Mouse (Mus musculus) thymus, postnatal 14 days (tissue): Measurements from ENCODE around the gene Hes5.

Source experiments
- DNase-seq: peaks from one replicate; pipeline ENCODE4 v3.0.0; 2021

Gene Hes5

DNA sequence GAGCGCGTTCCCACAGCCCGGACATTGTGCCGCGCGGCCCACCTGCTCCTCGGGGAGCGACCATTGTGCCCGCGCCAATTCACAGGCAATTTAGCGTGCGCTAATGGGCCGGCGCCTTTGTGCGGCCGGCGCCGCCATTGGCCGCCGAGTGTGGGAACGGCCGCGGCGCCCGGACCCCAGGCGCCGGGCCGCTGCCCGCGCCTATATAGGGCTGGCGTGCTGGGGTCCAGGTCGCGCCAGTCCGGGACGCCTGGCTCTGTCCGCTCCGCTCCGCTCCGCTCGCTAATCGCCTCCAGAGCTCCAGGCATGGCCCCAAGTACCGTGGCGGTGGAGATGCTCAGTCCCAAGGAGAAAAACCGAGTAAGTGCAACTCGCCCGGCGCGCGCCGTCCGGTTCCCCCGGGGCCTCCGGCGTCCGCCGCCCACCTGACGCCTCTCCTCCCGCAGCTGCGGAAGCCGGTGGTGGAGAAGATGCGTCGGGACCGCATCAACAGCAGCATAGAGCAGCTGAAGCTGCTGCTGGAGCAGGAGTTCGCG is at the start of gene Hes5:
Hes5 (plus strand) TSS at position 234 of the 536 bp plus-strand sequence.
- DNase-seq: peak; percentile 60

DNA sequence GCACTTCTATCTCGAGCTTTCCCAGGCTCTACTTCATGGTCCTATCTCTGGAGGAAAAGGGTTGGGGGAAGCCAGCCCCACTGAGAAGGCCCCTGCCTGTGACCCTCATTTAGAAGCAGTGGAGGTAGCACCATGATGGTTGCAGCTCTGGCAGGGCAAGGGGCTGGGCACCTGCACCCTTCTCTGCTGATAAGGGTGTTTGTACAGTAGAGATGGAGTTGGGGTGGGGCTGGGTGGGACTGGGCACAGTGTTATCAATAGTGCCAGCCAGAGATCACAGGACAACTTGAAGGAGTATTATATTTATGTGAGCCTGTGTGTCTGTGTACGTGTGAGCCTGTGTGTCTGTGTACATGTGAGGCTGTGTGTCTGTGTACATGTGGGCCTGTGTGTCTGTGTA is 49.1 kb upstream of the Hes5 start:
- DNase-seq: no peak

DNA sequence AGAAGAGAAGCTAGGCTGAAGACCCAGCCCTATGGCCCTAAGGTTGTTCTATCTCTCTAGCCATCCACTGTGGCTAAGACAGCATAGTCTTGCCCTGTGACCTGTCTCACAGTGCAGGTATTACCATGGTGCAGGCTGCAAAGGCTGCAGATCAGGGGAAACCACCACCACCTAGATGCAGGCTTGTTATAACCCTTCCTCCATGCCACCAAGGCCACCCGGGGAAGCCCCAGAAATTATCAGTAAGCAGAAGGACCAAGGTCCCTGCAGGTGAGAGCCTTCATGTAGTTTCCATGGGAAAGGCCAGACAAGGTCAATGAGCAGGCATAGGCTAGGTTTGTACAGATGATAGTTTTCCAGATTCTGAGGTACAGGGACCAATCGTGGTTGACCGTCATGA is 46.9 kb upstream of the Hes5 start:
- DNase-seq: no peak

DNA sequence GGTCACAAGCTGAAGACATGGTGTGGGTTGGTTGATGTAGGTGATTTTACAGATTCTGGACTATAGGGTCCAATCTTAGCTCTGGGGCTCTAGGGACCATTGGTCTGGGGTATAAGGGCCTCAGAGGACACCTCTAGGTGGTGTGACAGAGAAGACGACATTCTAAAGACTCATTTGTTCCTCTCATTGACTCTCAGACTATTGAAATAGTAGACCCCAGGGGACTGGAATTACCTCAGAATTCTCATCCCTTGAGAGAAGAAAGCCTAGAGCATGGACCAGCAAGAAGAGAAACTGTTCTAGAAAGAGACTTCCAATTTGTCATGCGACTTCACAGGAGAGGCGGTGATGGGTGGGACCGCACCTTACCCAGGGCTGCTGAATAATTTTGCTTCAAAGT is 46.5 kb upstream of the Hes5 start:
- DNase-seq: no peak

DNA sequence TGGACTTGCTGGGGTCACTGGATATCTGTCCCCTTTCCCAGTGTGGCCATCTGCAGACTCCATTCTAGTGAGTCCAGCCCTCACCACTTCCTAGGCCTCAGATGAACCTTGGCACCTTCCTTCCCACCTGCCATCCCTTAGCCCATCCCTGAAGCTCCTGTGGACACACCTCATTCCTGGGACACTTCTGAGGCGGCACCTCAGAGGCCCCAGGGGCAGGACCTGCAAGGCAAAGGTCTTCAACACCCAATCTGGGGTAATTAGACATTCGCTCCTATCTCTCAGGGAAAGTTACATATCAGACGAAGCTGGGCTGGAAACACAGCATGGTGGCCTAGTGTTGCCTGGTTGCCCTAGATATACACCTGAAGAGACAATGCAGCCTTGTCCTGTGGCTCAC is 46.0 kb upstream of the Hes5 start:
- DNase-seq: no peak

GRCm38 (mm10) chr4:154915286-154915685 is 45.4 kb upstream of the Hes5 start:
- no peak for DNase-seq

GRCm38 (mm10) chr4:154916662-154917061 is 44.1 kb upstream of the Hes5 start:
- DNase-seq: no peak

- no peak for DNase-seq
Measured at GRCm38 (mm10) chr4:154922291-154922690, 38.4 kb upstream of the Hes5 start.

GRCm38 (mm10) chr4:154922931-154923330 is 37.8 kb upstream of the Hes5 start:
- DNase-seq: no peak

DNA sequence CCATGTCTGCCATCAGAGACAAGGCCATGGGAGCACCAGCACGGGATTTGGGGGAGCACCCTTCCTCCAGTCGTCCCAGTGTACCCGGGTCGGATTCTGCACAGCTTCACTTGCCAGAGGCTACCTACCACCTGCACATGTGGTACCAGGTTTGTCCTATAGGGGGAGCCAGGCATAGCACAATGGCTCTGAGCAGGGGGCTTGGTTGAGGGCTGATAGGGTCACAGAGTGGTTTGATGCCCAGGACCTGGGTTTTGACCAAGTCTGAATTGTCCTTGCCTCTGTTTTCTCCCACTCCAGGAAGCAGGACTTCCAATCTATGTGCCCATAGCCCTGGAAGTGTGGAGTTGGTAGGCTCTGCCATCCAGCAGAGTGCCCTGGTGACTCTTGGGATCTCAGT is 35.3 kb upstream of the Hes5 start:
- DNase-seq: peak; percentile 80

- peak; percentile 59 for DNase-seq
Measured at GRCm38 (mm10) chr4:154926969-154927898, 33.5 kb upstream of the Hes5 start.

DNA sequence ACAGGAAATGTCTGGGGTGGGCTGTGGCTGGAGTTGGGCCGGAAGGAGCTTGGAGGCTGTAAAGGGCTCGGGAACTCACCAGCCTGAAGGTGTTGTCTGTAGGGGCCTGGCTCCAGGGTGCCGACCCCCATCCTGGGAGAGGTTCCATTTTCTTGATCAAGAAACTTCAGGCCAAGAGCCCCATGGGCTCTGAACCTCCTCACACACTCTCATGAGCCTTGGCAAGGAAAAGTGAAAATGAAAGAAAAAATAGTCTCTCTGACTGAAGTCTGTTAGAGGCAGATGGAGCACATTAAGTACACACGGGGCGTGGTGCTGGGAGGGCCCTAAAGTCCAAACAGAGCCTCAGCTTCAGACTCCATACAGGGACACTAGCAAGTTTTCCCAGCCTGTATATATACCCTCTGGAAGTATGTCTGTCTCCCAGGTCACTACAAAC is 32.8 kb upstream of the Hes5 start:
- peak; percentile 57 for DNase-seq

- DNase-seq: no peak
Measured at GRCm38 (mm10) chr4:154928395-154929087, 32.2 kb upstream of the Hes5 start, which contains the start of gene Tnfrsf14. TSS of gene Tnfrsf14 (minus strand) at chr4:154928563.

DNA sequence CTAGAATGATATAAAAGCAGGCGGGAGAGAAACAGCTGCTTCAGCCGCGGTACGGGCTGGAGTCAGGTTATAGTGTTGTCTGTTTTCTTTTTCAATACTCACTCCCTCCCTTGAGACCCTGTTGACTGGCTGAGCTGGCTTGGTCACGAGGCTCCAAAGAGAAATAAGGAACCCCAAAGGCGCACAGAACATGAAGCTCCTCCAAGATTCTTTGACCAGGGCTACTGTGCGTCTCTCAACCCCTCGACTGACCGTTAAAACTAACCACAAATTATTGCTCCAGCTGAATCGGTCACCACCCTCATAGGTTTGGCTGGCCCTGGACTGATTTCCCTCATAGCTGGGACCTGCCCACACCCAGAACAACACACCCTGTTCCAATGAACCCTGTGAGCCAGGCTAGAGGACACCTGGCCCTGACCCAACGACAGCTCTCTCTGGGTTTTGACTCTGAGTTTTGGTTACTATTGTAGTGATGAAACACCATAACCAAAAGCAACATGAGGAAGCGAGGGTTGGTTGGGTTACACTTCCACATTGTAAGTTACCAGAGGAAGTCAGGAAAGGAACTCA is 31.5 kb upstream of the Hes5 start:
- DNase-seq: no peak

DNA sequence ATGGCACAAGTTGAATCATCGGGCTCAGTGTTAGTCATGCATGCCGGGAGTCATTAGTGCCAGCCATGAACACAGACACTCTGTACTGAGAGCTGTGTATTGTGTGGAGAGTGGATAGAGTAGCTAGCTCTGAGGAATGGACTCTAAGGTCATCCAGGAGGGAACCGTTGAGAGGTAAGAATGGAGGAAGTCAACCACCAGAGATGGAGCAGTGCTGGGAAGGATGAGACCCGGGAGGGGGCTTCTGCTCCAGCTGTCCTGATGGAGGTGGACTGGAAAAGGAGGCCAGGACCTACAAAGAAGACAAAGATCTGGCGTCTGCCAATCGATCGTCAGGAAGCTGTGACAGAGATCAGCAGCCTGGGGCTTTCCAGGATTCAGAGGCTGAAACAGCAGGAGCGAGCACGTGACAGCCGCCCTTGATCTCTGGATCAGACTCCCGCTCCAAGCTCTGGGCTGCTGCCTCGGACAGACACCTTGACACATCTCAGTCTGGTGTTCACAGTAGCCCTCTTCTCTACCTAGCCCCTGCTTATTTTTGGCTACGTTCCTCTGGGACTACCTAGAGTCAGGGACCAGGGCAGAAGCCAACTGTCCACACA is 27.3 kb upstream of the Hes5 start:
- no peak for DNase-seq

- DNase-seq: no peak
Measured at GRCm38 (mm10) chr4:154934800-154935199, 25.9 kb upstream of the Hes5 start.

GRCm38 (mm10) chr4:154935788-154936187 is 24.9 kb upstream of the Hes5 start:
- peak; percentile 76 for DNase-seq

- DNase-seq: peak; percentile 77
Measured at GRCm38 (mm10) chr4:154936542-154937255, 24.0 kb upstream of the Hes5 start.

DNA sequence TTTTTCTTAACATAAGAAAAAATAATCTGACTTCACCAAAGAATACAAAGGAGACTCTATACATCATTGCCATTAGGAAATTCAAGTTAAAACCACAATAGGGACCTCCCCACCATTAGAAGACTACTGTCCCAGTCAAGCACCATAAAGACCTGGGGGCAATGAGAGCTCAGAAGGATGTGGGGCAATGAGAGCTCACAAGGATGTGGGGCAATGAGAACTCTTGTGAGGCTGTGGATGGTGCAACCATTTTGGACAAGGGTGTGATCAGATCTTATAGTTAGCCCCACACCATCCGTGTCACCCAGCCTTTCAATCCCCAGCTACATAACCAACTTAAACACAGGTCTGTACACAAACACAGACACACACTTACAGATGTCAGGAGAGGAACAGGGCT is 23.0 kb upstream of the Hes5 start:
- no peak for DNase-seq

DNA sequence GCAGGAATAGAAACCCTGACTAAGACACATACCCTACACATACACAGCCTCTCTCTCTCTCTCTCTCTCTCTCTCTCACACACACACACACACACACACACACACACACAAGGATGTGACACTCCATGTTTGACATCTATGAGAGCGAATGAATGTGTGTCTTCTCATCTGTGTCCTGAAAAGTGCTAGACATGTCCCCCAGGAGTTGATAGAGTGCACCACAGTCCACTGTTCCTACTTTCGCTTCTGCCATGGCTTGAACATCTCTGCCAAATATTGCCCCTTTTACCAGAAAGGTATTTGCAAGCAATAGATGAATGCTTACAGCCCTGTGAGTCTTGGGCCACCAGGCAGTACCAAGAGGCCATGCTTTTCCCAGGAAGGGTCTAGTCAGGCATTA is 20.6 kb upstream of the Hes5 start:
- DNase-seq: no peak

DNA sequence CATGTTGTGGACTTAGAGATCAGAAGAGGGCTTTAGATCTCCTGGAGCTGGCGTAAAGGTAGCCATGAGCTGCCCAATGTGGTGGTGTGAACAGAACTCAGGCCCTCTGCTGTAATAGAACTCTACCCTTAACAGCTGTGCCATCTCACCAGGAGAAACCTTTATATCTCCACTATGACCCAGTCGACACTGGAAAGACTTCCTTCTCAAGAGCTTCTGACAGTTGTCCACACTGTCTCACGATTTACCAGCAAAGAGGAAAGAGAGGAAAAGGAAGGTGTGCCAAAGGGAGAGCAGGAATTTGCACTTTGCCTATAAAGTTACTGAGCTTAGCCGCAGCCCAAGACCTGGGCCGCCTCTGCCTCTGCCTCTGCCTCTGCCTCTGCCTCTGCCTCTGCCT is 18.9 kb upstream of the Hes5 start:
- DNase-seq: no peak

GRCm38 (mm10) chr4:154942632-154943322 is 17.9 kb upstream of the Hes5 start:
- DNase-seq: no peak
